In genomic region chr19:57182938-57183720, GRCm38 (mm10) we compare ENCODE assay signal across 19 mouse cellular contexts.
A peak's percentile ranks its signal among the peaks of the same experiment; 100 is the strongest.
DNase-seq lines count a peak whose midpoint lies in the region; ATAC-seq and TF ChIP-seq lines count a peak whose summit lies in the region.
"Had no signal": no experiment of that assay in that cellular context is flagged by ENCODE, and none has a peak within 500 bp of the region (broad histone marks: within the 10 kb centered on the region; RNA-seq: fewer than 3 reads in every experiment).

No protein-coding gene starts in this region.

- ATAC-seq in heart, embryonic 11.5 days (replicated peaks; ENCODE audit: insufficient number of reproducible peaks, low FRiP score, low TSS enrichment), result no peak
- no peak for ATAC-seq in kidney, postnatal 0 days (replicated peaks; ENCODE audit: low FRiP score, low read depth)
- ATAC-seq in liver, embryonic 11.5 days (replicated peaks; ENCODE audit: low FRiP score), result no peak
- ATAC-seq in stomach, embryonic 16.5 days (ENCODE audit: insufficient read depth, low FRiP score), result no peak
- ATAC-seq: inflammation-experienced regulatory T-cells, adult 6 months had no signal

- H3K4me1 ChIP-seq in heart, adult 2 months (ENCODE audit: control insufficient read depth, insufficient read depth, low read length), result peaks cover 57% of the 10 kb centered on the region
- H3K4me1 ChIP-seq in heart, embryonic 11.5 days (ENCODE audit: control insufficient read depth, insufficient read depth, low read length), result peaks cover 54% of the 10 kb centered on the region
- H3K4me1 ChIP-seq in kidney, postnatal 0 days (replicated peaks; ENCODE audit: insufficient read depth, low read length), result peaks cover 25% of the 10 kb centered on the region
- peaks cover 9% of the 10 kb centered on the region for H3K4me1 ChIP-seq in liver, embryonic 11.5 days (replicated peaks; ENCODE audit: control insufficient read depth, insufficient read depth, low read length)
- H3K4me1 ChIP-seq in stomach, embryonic 16.5 days (ENCODE audit: control insufficient read depth, insufficient read depth, low read length), result peaks cover 2% of the 10 kb centered on the region; the same call in 1 of the 2 replicates
- H3K4me1 ChIP-seq: forebrain, embryonic 12.5 days had no signal

- H3K27me3 ChIP-seq in heart, adult 2 months (ENCODE audit: control insufficient read depth, insufficient read depth, low read length), result no peaks in the 10 kb centered on the region
- H3K27me3 ChIP-seq in heart, embryonic 11.5 days (ENCODE audit: control insufficient read depth, insufficient read depth, low read length), result no peaks in the 10 kb centered on the region
- no peaks in the 10 kb centered on the region for H3K27me3 ChIP-seq in kidney, postnatal 0 days (ENCODE audit: insufficient read depth, low read length)
- no peaks in the 10 kb centered on the region for H3K27me3 ChIP-seq in liver, embryonic 11.5 days (replicated peaks; ENCODE audit: control insufficient read depth, insufficient read depth, low read length)
- H3K27me3 ChIP-seq in stomach, embryonic 16.5 days (ENCODE audit: control insufficient read depth, insufficient read depth, low read length), result no peaks in the 10 kb centered on the region
- H3K27me3 ChIP-seq: forebrain, embryonic 12.5 days; hindbrain, embryonic 13.5 days had no signal

- peaks cover 47% of the 10 kb centered on the region for H3K36me3 ChIP-seq in heart, adult 2 months (ENCODE audit: control insufficient read depth, insufficient read depth, low read length)
- H3K36me3 ChIP-seq in heart, embryonic 11.5 days (ENCODE audit: control insufficient read depth, insufficient read depth, low read length), result no peaks in the 10 kb centered on the region
- H3K36me3 ChIP-seq in kidney, postnatal 0 days (ENCODE audit: insufficient read depth, low read length), result no peaks in the 10 kb centered on the region
- H3K36me3 ChIP-seq in liver, embryonic 11.5 days (ENCODE audit: control insufficient read depth, insufficient read depth, low read length), result no peaks in the 10 kb centered on the region
- H3K36me3 ChIP-seq in stomach, embryonic 16.5 days (ENCODE audit: control insufficient read depth, insufficient read depth, low read length), result no peaks in the 10 kb centered on the region
- H3K36me3 ChIP-seq: forebrain, embryonic 12.5 days; G1E; hindbrain, embryonic 13.5 days had no signal

- no peak for TF ChIP-seq CTCF in heart, adult 2 months (IDR thresholded peaks at IDR 0.05)
- no peak for TF ChIP-seq CTCF in kidney, postnatal 0 days (IDR thresholded peaks at IDR 0.05; ENCODE audit: low read depth)

- TF ChIP-seq POLR2A in heart, adult 2 months (IDR thresholded peaks at IDR 0.05; ENCODE audit: insufficient read depth, low read depth, low read length), result no peak

- 61% methylated on average over 13 of the region's 13 CpGs for WGBS in heart, adult 2 months
- 48% methylated on average over 13 of the region's 13 CpGs for WGBS in heart, embryonic 11.5 days (ENCODE audit: insufficient replicate concordance)
- 84% methylated on average over 13 of the region's 13 CpGs for WGBS in kidney, postnatal 0 days
- 78% methylated on average over 13 of the region's 13 CpGs for WGBS in liver, embryonic 11.5 days
- 78% methylated on average over 13 of the region's 13 CpGs for WGBS in stomach, embryonic 16.5 days

- H3K9me3 ChIP-seq in heart, embryonic 11.5 days (replicated peaks; ENCODE audit: control insufficient read depth, low read length), result no peaks in the 10 kb centered on the region
- H3K9me3 ChIP-seq in kidney, postnatal 0 days (replicated peaks; ENCODE audit: low read length), result no peaks in the 10 kb centered on the region
- H3K9me3 ChIP-seq in liver, embryonic 11.5 days (ENCODE audit: control insufficient read depth, low read length), result no peaks in the 10 kb centered on the region
- H3K9me3 ChIP-seq in stomach, embryonic 16.5 days (replicated peaks; ENCODE audit: control insufficient read depth, low read length), result no peaks in the 10 kb centered on the region
- H3K9me3 ChIP-seq: forebrain, embryonic 12.5 days; hindbrain, embryonic 13.5 days had no signal

- H3K27ac ChIP-seq in heart, adult 2 months, result peak overlapping the region; percentile 49
- no peak overlapping the region for H3K27ac ChIP-seq in heart, embryonic 11.5 days (ENCODE audit: low read depth, low read length)
- peak overlapping the region; percentile 72 for H3K27ac ChIP-seq in kidney, postnatal 0 days
- H3K27ac ChIP-seq in liver, embryonic 11.5 days (ENCODE audit: low read depth, low read length), result peak overlapping the region; percentile 36; the same call in 1 of the 2 replicates
- peak overlapping the region; percentile 54 for H3K27ac ChIP-seq in stomach, embryonic 16.5 days (ENCODE audit: low read length)
- H3K27ac ChIP-seq: forebrain, embryonic 12.5 days; hindbrain, embryonic 13.5 days; left cerebral cortex, adult 2 months; liver, embryonic 14.5 days had no signal

- peaks cover 3% of the 10 kb centered on the region for H3K79me2 ChIP-seq in heart, adult 2 months (replicated peaks; ENCODE audit: control insufficient read depth, insufficient read depth, low read length)

- H3K9ac ChIP-seq in heart, adult 2 months (ENCODE audit: low read depth, low read length), result no peak overlapping the region
- no peak overlapping the region for H3K9ac ChIP-seq in heart, embryonic 11.5 days (ENCODE audit: low read depth, low read length)
- no peak overlapping the region for H3K9ac ChIP-seq in kidney, postnatal 0 days (ENCODE audit: low read depth, low read length)
- no peak overlapping the region for H3K9ac ChIP-seq in liver, embryonic 11.5 days (ENCODE audit: low read depth, low read length)
- no peak overlapping the region for H3K9ac ChIP-seq in stomach, embryonic 16.5 days (ENCODE audit: low read length)
- H3K9ac ChIP-seq: forebrain, embryonic 12.5 days; hindbrain, embryonic 13.5 days; liver, embryonic 14.5 days had no signal

- DNase-seq in heart, adult 2 months, result no peak
- no peak for DNase-seq in kidney, postnatal 0 days (ENCODE audit: low spot score)
- no peak for DNase-seq in kidney, postnatal 14 days
- no peak for DNase-seq in liver, embryonic 11.5 days (ENCODE audit: low spot score)
- no peak for DNase-seq in cerebellum, adult 11 months
- DNase-seq: adrenal gland, postnatal 36 days; cerebellum, adult 2 months; gastrocnemius, postnatal 10 days; left cerebral cortex, postnatal 4 days; thymus, postnatal 25 days had no signal

- no peak overlapping the region for H3K4me2 ChIP-seq in heart, embryonic 11.5 days
- H3K4me2 ChIP-seq in kidney, postnatal 0 days (ENCODE audit: low read length), result no peak overlapping the region
- H3K4me2 ChIP-seq in liver, embryonic 11.5 days, result no peak overlapping the region
- H3K4me2 ChIP-seq in stomach, embryonic 16.5 days (ENCODE audit: low read depth, low read length), result no peak overlapping the region
- H3K4me2 ChIP-seq: forebrain, embryonic 12.5 days; hindbrain, embryonic 13.5 days; midbrain, embryonic 11.5 days had no signal

- no peak overlapping the region for H3K4me3 ChIP-seq in heart, adult 2 months
- no peak overlapping the region for H3K4me3 ChIP-seq in heart, embryonic 11.5 days (ENCODE audit: low read depth, low read length)
- H3K4me3 ChIP-seq in kidney, postnatal 0 days (replicated peaks; ENCODE audit: low read depth, low read length), result no peak overlapping the region
- H3K4me3 ChIP-seq in liver, embryonic 11.5 days (ENCODE audit: low read depth, low read length), result no peak overlapping the region
- no peak overlapping the region for H3K4me3 ChIP-seq in stomach, embryonic 16.5 days (replicated peaks; ENCODE audit: low read length)
- H3K4me3 ChIP-seq: forebrain, embryonic 12.5 days; hindbrain, embryonic 13.5 days; left cerebral cortex, adult 2 months had no signal

- TF ChIP-seq EP300 in heart, adult 2 months (IDR thresholded peaks at IDR 0.05; ENCODE audit: insufficient read depth, low read depth, low read length), result no peak

- intact Hi-C loops in heart, adult 2 months (cut with DNase I), result no loop called here
